Mouse (Mus musculus) spleen, postnatal 10 days (tissue): ENCODE data around the gene Msrb2.

ENCODE experiments used
- DNase-seq, 2 experiments: peaks; one replicate each; pipeline ENCODE4 v3.0.0; 2021 to 2022; ENCODE audit warnings: low spot score in 2 of 2

The Msrb2 gene

GRCm38 (mm10) chr2:19390411-19391143, 19.3 kb downstream of the Msrb2 start:
- no peak for DNase-seq

GRCm38 (mm10) chr2:19391649-19392048, 20.4 kb downstream of the Msrb2 start:
- DNase-seq: no peak

GRCm38 (mm10) chr2:19392793-19393192, 21.6 kb downstream of the Msrb2 start:
- DNase-seq: no peak

DNA sequence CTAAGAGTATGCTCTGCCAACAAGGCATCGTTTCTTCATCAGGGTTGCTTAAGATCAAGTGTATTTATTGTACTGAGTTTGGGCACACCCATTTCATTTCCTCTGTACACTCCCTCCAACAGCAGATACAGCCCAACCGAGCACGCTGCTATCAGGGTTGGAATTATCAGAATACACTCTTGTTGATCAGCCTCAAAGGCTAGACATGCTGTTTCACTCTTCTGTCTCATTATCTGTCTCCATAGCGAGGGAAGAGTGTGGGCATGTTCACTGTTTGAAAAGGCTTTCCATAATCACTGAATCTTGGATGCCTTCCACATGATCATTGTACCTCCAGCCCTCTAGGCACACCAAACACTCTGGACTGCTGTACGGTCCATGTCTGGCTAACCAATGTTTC, 34.2 kb downstream of the Msrb2 start:
- no peak for DNase-seq

DNA sequence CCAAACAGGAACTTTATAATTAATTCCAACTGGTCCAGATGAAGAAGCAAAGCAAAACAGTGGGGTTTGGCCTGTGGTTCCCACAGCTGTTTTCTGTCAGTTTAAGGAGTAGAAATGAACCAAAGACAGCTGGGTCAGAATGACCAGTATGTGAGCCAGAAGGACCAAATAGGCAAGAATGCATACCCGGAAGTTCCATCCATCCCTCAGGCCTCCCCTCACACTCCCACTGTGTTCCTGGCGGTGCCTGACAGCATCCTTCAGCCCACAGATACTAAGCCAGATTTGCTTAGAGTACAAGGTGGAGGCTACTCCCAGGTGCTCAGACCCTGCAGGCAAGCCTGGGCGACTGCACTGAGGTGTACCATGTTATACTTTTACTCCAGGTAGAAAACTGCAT, 35.3 kb downstream of the Msrb2 start:
- no peak for DNase-seq

GRCm38 (mm10) chr2:19414222-19414965, 43.2 kb downstream of the Msrb2 start:
- DNase-seq: peak; percentile 53 to 78

DNA sequence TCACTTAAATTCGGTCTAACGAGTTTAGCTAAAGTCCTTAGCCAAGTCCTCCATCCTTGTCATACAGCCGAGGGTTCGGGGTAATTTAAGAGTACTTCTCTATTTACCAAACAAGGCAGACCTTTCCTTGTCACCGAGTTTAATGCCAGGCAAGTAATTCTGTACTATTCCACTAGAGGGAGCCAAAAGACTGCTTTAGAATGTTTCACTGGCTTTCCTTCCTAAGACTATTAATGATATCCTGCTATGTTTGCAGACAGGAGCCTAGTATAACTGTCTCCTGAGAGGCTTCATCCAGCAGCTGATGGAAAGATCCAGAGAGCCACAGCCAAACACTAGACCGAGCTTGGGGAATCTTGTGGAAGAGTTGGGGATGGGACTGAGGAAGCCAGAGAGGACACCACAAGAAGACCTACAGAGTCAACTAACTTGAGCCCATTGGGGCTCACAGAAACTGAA, 43.9 kb downstream of the Msrb2 start:
- DNase-seq: peak in 1 of 2 experiments; percentile 10

DNA sequence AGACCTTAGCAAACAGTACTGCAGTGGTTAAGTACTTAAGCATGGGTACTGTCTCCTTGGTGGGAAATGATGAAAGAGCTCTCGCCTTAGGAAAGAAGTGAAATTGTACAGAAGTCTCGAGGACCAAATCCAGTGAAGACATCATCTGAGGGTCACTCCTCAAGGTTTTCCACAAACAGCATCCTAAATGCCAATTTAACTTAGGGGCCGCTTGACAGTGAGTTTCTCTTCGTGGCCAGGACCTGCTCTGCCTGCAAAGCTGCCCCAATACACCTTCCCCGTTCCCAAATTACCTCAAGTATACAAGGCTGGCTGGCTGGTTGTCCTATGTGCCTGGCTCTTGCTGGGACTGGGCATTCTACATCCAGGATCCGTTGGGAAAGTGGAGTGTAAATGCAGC, 44.8 kb downstream of the Msrb2 start:
- no peak for DNase-seq

GRCm38 (mm10) chr2:19419686-19420345, 48.6 kb downstream of the Msrb2 start:
- DNase-seq: no peak

- no peak for DNase-seq
These were observed 51.0 kb downstream of the Msrb2 start for GRCm38 (mm10) chr2:19422226-19422625.

GRCm38 (mm10) chr2:19423086-19423485, 51.8 kb downstream of the Msrb2 start:
- no peak for DNase-seq

DNA sequence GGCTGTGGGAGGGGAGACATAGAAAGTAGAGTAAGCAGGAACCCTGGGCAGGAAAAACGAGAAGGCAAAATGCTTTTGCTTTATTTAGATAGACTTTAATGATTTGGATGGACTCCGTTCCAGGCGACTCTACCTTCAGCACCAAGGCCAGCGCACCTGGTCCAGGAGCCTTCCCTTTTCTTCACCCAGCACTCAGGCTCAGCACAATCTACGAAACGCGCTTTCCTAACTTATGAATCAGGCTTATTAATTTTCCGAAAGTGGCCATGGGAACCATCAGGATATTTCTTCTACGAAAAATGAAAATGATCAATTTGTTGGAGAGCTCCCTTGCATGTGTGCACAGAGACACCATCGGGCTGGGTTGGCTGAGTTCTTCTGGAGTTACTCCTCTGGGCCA, 57.8 kb downstream of the Msrb2 start:
- DNase-seq: peak in 1 of 2 experiments; percentile 64

DNA sequence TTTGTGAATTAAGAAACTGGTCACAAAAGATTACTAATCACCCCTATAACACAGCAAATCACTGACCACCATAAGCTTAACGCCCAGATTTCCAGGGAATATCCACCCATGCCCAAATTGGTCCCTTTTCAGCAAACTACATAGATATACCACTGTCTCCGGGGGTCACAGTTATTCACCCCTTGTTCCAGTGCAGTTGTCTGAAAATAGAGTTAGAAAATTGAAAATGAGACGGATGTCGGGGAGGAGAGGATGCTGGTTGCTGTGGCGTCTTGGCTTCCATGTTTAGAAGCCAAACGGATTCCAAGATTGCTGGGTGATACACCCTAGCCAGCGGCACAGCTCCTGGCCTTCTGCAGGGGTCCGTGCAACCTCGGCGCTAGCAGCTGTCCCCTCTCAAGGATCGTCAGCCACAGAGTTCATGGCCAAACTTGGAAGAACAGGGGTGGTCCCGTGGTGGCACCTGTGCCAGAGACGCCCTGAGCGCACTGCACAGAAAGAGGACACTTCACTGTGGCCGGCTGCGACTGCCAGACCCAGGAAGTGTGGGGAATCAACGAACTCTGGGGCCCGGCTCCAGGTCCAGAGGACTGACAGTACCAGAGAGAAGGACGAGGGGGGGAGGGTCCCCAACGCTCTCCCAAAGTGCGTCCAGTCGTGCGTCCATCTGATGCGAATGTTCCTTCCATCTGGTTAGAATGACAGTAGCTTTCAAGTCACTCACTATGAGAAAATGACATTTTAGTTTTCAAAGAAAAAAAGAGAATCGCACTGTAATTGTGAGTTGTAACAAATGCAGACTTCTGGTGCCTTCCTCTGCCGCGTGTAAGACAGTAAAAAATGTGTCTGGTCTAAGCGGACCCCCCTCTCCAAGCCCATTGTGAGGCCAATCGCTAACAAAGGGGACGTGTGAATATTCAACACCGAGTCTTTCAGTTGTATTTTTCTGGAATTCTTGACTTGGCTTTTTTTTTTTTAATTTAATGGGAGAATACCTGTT, 58.8 kb downstream of the Msrb2 start:
- DNase-seq: no peak

GRCm38 (mm10) chr2:19430746-19431145, 59.5 kb downstream of the Msrb2 start:
- DNase-seq: no peak

DNA sequence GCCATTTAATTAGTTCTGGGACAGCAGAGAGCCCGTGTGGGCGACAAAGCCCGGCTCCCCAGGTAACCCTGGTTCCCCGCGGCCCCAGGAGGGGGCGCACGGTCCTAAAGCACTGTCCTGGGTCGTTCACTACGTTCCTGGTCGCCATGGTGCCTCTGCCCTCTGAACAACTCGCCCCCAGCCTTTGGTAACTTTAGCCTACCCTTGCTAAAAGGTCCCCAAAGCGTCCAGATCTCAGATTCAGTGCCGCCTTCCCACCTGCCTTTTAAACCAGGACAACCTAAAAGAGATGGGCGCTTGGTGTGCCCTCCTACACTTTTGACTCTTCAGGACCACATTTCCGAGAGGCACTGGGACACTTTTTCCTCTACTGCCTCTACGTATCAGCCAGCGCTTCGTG, 59.9 kb downstream of the Msrb2 start:
- DNase-seq: peak in 1 of 2 experiments; percentile 43

- no peak for DNase-seq
These were observed 60.5 kb downstream of the Msrb2 start for GRCm38 (mm10) chr2:19431614-19432323.

- no peak for DNase-seq
These were observed 73.1 kb downstream of the Msrb2 start for GRCm38 (mm10) chr2:19444346-19444745.
